In the genomic region with DNA sequence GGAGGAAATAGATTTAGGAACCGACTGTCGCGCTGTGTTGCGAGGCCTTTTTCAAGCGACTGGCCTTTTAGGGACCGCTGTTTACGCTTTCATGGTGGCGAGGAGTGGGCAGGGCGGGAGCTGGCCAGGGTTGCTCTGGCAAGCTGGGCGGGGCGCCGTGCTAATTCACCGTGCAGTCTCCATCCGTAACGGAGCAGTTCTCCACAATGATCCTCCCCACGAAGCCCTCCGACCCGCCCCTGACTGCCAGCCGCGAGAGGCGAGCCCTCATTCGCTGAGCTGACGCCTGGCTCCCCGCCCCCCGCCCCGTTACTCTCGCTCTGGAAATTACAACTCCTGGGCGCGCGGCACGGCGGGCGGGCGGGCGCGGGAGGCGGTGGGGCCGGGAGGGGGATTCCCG, we compare ENCODE assay signal across 9 mouse cellular contexts. TPM values are rescaled to one million over a fixed set of nuclear protein-coding genes. Genes with fewer than 3 reads are reported as not detected.
A peak's percentile ranks its signal among the peaks of the same experiment; 100 is the strongest.
DNase-seq lines count a peak whose midpoint lies in the region; ATAC-seq and TF ChIP-seq lines count a peak whose summit lies in the region.
"Had no signal": no experiment of that assay in that cellular context is flagged by ENCODE, and none has a peak within 500 bp of the region (broad histone marks: within the 10 kb centered on the region; RNA-seq: fewer than 3 reads in every experiment).

A gene (plus strand): TSS at position 385 of the 400 bp plus-strand sequence.

- H3K4me3 ChIP-seq in layer of hippocampus, adult 2 months: peak within 1 kb of the TSS; percentile 54
- peak within 1 kb of the TSS; percentile 73 for H3K4me3 ChIP-seq in forebrain, embryonic 16.5 days (replicated peaks; ENCODE audit: low read length)
- H3K4me3 ChIP-seq in kidney, postnatal 0 days (replicated peaks; ENCODE audit: low read depth, low read length): peak within 1 kb of the TSS; percentile 50
- H3K4me3 ChIP-seq in liver, postnatal 0 days (ENCODE audit: low read depth, low read length): peak within 1 kb of the TSS; percentile 49

- no peaks in the 10 kb centered on the region for H3K9me3 ChIP-seq in forebrain, embryonic 16.5 days (ENCODE audit: control insufficient read depth, low read length)
- H3K9me3 ChIP-seq in kidney, postnatal 0 days (replicated peaks; ENCODE audit: low read length): no peaks in the 10 kb centered on the region
- H3K9me3 ChIP-seq in liver, postnatal 0 days (ENCODE audit: low read length): no peaks in the 10 kb centered on the region

- H3K4me1 ChIP-seq in forebrain, embryonic 16.5 days (replicated peaks; ENCODE audit: control insufficient read depth, insufficient read depth, low read length): peaks cover 41% of the 10 kb centered on the region
- peaks cover 17% of the 10 kb centered on the region for H3K4me1 ChIP-seq in kidney, postnatal 0 days (replicated peaks; ENCODE audit: insufficient read depth, low read length)
- H3K4me1 ChIP-seq in liver, postnatal 0 days (ENCODE audit: insufficient read depth): peaks cover 25% of the 10 kb centered on the region

- under 1% methylated on average over 37 of the region's 39 CpGs for WGBS in forebrain, embryonic 16.5 days
- WGBS in kidney, postnatal 0 days: under 1% methylated on average over 39 of the region's 39 CpGs
- under 1% methylated on average over 31 of the region's 39 CpGs for WGBS in liver, postnatal 0 days (ENCODE audit: insufficient replicate concordance)

- peak within 1 kb of the TSS; percentile 89 for H3K9ac ChIP-seq in forebrain, embryonic 16.5 days (replicated peaks; ENCODE audit: low read depth, low read length)
- H3K9ac ChIP-seq in kidney, postnatal 0 days (ENCODE audit: low read depth, low read length): no peak within 1 kb of the TSS
- no peak within 1 kb of the TSS for H3K9ac ChIP-seq in liver, postnatal 0 days (replicated peaks)

- peak within 1 kb of the TSS; percentile 71 for H3K27ac ChIP-seq in layer of hippocampus, adult 2 months
- H3K27ac ChIP-seq in forebrain, embryonic 16.5 days (ENCODE audit: low read length): peak within 1 kb of the TSS; percentile 95
- no peak within 1 kb of the TSS for H3K27ac ChIP-seq in kidney, postnatal 0 days
- no peak within 1 kb of the TSS for H3K27ac ChIP-seq in liver, postnatal 0 days (ENCODE audit: low read depth)
- H3K27ac ChIP-seq: macrophage had no signal

- DNase-seq in layer of hippocampus, adult 2 months (ENCODE audit: low spot score in 2 of 2): peak; percentile 53 to 60
- DNase-seq in layer of hippocampus, adult 9-10 months (ENCODE audit: low spot score): no peak
- peak; percentile 83 to 93 for DNase-seq in cerebellum, adult 18-20 months
- peak; percentile 83 for DNase-seq in kidney, postnatal 0 days (ENCODE audit: low spot score)
- peak; percentile 27 for DNase-seq in liver, postnatal 0 days
- peak; percentile 33 to 42 for DNase-seq in right cerebral cortex, adult 2 months (ENCODE audit: low spot score in 2 of 2)

- H3K4me2 ChIP-seq in forebrain, embryonic 16.5 days (ENCODE audit: low read length): peak within 1 kb of the TSS; percentile 81
- peak within 1 kb of the TSS; percentile 80 for H3K4me2 ChIP-seq in kidney, postnatal 0 days (ENCODE audit: low read length)
- peak within 1 kb of the TSS; percentile 76 for H3K4me2 ChIP-seq in liver, postnatal 0 days (ENCODE audit: low read depth, low read length)

- H3K27me3 ChIP-seq in forebrain, embryonic 16.5 days (replicated peaks; ENCODE audit: control insufficient read depth, insufficient read depth, low read length): 0 out of 2 replicates have a peak, but pooled peaks cover 8% of the 10 kb centered on the region
- peaks cover 31% of the 10 kb centered on the region for H3K27me3 ChIP-seq in kidney, postnatal 0 days (ENCODE audit: insufficient read depth, low read length)
- H3K27me3 ChIP-seq in liver, postnatal 0 days (ENCODE audit: insufficient read depth, low read length): peaks cover 55% of the 10 kb centered on the region

- TF ChIP-seq CTCF in layer of hippocampus, adult 2 months (conservative IDR thresholded peaks at IDR 0.05): no peak
- no peak for TF ChIP-seq CTCF in kidney, postnatal 0 days (IDR thresholded peaks at IDR 0.05; ENCODE audit: low read depth)
- TF ChIP-seq CTCF in liver, postnatal 0 days (IDR thresholded peaks at IDR 0.05; ENCODE audit: low read depth): no peak

- peak; percentile 92 for ATAC-seq in forebrain, embryonic 16.5 days
- peak; percentile 80; the same call in 1 of the 2 replicates for ATAC-seq in kidney, postnatal 0 days (replicated peaks; ENCODE audit: low FRiP score, low read depth)
- ATAC-seq in liver, postnatal 0 days: peak; percentile 25
- ATAC-seq in megakaryocyte progenitor cell, adult 5-6 weeks (replicated peaks; ENCODE audit: poor library complexity): no peak; the same call in 1 of the 2 replicates

- TF ChIP-seq EP300 in liver, postnatal 0 days (IDR thresholded peaks at IDR 0.05; ENCODE audit: low read depth): no peak

- no peaks in the 10 kb centered on the region for H3K36me3 ChIP-seq in forebrain, embryonic 16.5 days (ENCODE audit: control insufficient read depth, insufficient read depth)
- no peaks in the 10 kb centered on the region for H3K36me3 ChIP-seq in kidney, postnatal 0 days (ENCODE audit: insufficient read depth, low read length)
- no peaks in the 10 kb centered on the region for H3K36me3 ChIP-seq in liver, postnatal 0 days (replicated peaks; ENCODE audit: insufficient read depth, low read length)

RNA-seq across cellular contexts. Expression of the gene that starts here (rescaled TPM):
- total RNA-seq in layer of hippocampus, adult 2 months (2021): 1 to 10 TPM; 2.9 to 3.1 TPM
- polyA plus RNA-seq in forebrain, embryonic 16.5 days (2015; fragmentation: Nextera tagmentation; extraction: Ambion mirVana): 28.8 and 30.4 TPM in 2 replicates
- 0.04 TPM in 2 replicates for polyA plus RNA-seq in kidney, postnatal 0 days (2015; fragmentation: Nextera tagmentation; extraction: Ambion mirVana)
- 0.05 and 0.06 TPM in 2 replicates for polyA plus RNA-seq in liver, postnatal 0 days (2015; fragmentation: Nextera tagmentation; extraction: Ambion mirVana)
- total RNA-seq in megakaryocyte progenitor cell, adult 5-6 weeks (2015): not detected in 2 replicates
- 0.07 TPM in 1 of 2 replicates, not detected in the other for total RNA-seq in megakaryocyte progenitor cell, adult 5-6 weeks (2017)
- polyA plus RNA-seq: macrophage had no signal

Comparison
In these comparisons a context has a peak if more than half of its experiments do, and no peak if none do; other contexts are left out.
1. RNA of the gene that starts here (polyA plus RNA-seq): 28.8 to 30.4 TPM in forebrain, embryonic 16.5 days; 0.05 to 0.06 TPM in liver, postnatal 0 days and 0.04 TPM in kidney, postnatal 0 days; every median in the first group is over 10 times any median in the second.
2. Peak in DNase-seq, ATAC-seq, H3K4me3 ChIP-seq and H3K4me2 ChIP-seq in kidney, postnatal 0 days; RNA of the gene not detected or under 1 TPM.
3. Peak in DNase-seq, ATAC-seq, H3K4me3 ChIP-seq and H3K4me2 ChIP-seq in liver, postnatal 0 days; RNA of the gene not detected or under 1 TPM.
4. H3K27ac ChIP-seq: peak in layer of hippocampus, adult 2 months (single experiment) and forebrain, embryonic 16.5 days (single experiment); none in kidney, postnatal 0 days (single experiment) and liver, postnatal 0 days (single experiment).
5. Peak in every context shown above with its lines, with median percentiles within 50 percentile points of each other: H3K4me3 ChIP-seq and H3K4me2 ChIP-seq.